8 mouse cellular contexts compared by ENCODE assay signal in the genomic region with DNA sequence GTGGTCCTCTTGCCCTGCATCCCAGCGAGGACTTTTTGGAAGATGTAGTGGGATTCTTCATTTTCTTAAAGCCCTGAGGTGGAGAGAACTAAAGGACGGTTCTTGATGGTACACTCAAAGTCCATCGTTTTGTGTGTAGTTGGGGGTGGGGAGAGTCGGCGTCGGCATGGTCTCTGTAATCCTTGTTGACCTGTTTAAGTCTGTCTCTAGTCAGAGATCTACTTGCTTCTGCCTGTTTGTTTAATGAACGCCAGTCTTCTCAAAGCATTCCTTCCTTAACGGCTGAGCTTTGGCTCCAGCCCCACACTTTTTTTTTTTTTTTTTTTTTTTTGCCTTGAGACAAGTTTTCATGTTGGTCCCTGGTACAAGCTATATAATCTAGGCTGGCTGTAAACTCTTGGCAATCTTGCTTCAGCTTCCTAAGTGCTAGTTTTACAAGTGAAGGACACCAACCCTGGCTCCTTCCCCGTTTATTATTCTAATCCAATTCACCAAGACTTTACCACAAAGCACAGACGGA. TPM values are rescaled to one million over a fixed set of nuclear protein-coding genes. Genes with fewer than 3 reads are reported as not detected.
DNase-seq lines count a peak whose midpoint lies in the region; ATAC-seq lines count a peak whose summit lies in the region.

No protein-coding gene starts in this region.

- H3K4me2 ChIP-seq in lung, embryonic 16.5 days (ENCODE audit: low read depth, low read length), result peak overlapping the region; percentile 68
- peak overlapping the region; percentile 61 for H3K4me2 ChIP-seq in limb, embryonic 15.5 days
- peak overlapping the region; percentile 83 for H3K4me2 ChIP-seq in stomach, embryonic 14.5 days (replicated peaks; ENCODE audit: low read depth, low read length)

- no peaks in the 10 kb centered on the region for H3K27me3 ChIP-seq in lung, embryonic 16.5 days (ENCODE audit: control insufficient read depth, insufficient read depth, low read depth, low read length)
- no peaks in the 10 kb centered on the region for H3K27me3 ChIP-seq in limb, embryonic 15.5 days
- H3K27me3 ChIP-seq in stomach, embryonic 14.5 days (ENCODE audit: control insufficient read depth, insufficient read depth, low read length), result no peaks in the 10 kb centered on the region

- WGBS in lung, embryonic 16.5 days, result 6% methylated on average over 10 of the region's 10 CpGs
- WGBS in limb, embryonic 15.5 days, result 4% methylated on average over 10 of the region's 10 CpGs
- WGBS in stomach, embryonic 14.5 days, result 7% methylated on average over 10 of the region's 10 CpGs

- H3K9ac ChIP-seq in lung, embryonic 16.5 days (ENCODE audit: low read length), result peak overlapping the region; percentile 94
- H3K9ac ChIP-seq in limb, embryonic 15.5 days, result peak overlapping the region; percentile 67
- peak overlapping the region; percentile 82; the same call in 1 of the 2 replicates for H3K9ac ChIP-seq in stomach, embryonic 14.5 days (replicated peaks; ENCODE audit: low read depth, low read length)

- DNase-seq in lung, postnatal 36 days, result no peak
- peak; percentile 36 for DNase-seq in fat pad, adult 2 months (ENCODE audit: extremely low read depth, low read depth, low spot score)
- DNase-seq in frontal cortex, adult 2 months (ENCODE audit: extremely low spot score in 1 of 2, low spot score in 1 of 2), result no peak
- no peak for DNase-seq in adrenal gland, postnatal 10 days
- no peak for DNase-seq in urinary bladder, adult 18-20 months (ENCODE audit: low spot score in 2 of 2)

- H3K27ac ChIP-seq in lung, embryonic 16.5 days (ENCODE audit: low read length), result peak overlapping the region; percentile 96
- peak overlapping the region; percentile 91 for H3K27ac ChIP-seq in limb, embryonic 15.5 days
- H3K27ac ChIP-seq in stomach, embryonic 14.5 days (ENCODE audit: low read length), result peak overlapping the region; percentile 87

- ATAC-seq in lung, embryonic 16.5 days (ENCODE audit: low read depth), result peak; percentile 13; the same call in 1 of the 2 replicates
- no peak for ATAC-seq in limb, embryonic 15.5 days (ENCODE audit: insufficient number of reproducible peaks, low FRiP score, low TSS enrichment, low read depth)
- ATAC-seq in stomach, embryonic 14.5 days (ENCODE audit: insufficient number of reproducible peaks, insufficient read depth, low FRiP score, low read depth), result no peak; the same call in 1 of the 2 replicates

- H3K4me3 ChIP-seq in lung, embryonic 16.5 days (ENCODE audit: low read length), result peak overlapping the region; percentile 88
- peak overlapping the region; percentile 87 for H3K4me3 ChIP-seq in limb, embryonic 15.5 days
- H3K4me3 ChIP-seq in stomach, embryonic 14.5 days (ENCODE audit: low read depth, low read length), result peak overlapping the region; percentile 79

- peaks cover 7% of the 10 kb centered on the region for H3K4me1 ChIP-seq in lung, embryonic 16.5 days (replicated peaks; ENCODE audit: control insufficient read depth, insufficient read depth, low read length)
- H3K4me1 ChIP-seq in limb, embryonic 15.5 days, result peaks cover 13% of the 10 kb centered on the region
- 0 out of 2 replicates have a peak, but pooled peaks cover 8% of the 10 kb centered on the region for H3K4me1 ChIP-seq in stomach, embryonic 14.5 days (ENCODE audit: control insufficient read depth, insufficient read depth, low read length)

- H3K9me3 ChIP-seq in lung, embryonic 16.5 days (ENCODE audit: control insufficient read depth, low read length), result no peaks in the 10 kb centered on the region
- H3K9me3 ChIP-seq in limb, embryonic 15.5 days, result no peaks in the 10 kb centered on the region
- H3K9me3 ChIP-seq in stomach, embryonic 14.5 days (ENCODE audit: control insufficient read depth, low read depth, low read length), result no peaks in the 10 kb centered on the region

- H3K36me3 ChIP-seq in lung, embryonic 16.5 days (ENCODE audit: control insufficient read depth, insufficient read depth, low read length), result peaks cover 20% of the 10 kb centered on the region
- H3K36me3 ChIP-seq in limb, embryonic 15.5 days, result peaks cover 45% of the 10 kb centered on the region
- peaks cover 40% of the 10 kb centered on the region for H3K36me3 ChIP-seq in stomach, embryonic 14.5 days (ENCODE audit: control insufficient read depth, insufficient read depth, low read length)

RNA-seq across cellular contexts. Expression of a gene that starts 0.6 kb away (rescaled TPM):
- 67.0 TPM in 2 replicates for polyA plus RNA-seq in lung, embryonic 16.5 days (2015; fragmentation: Nextera tagmentation; extraction: Ambion mirVana)
- polyA plus RNA-seq in limb, embryonic 15.5 days (2015; fragmentation: Nextera tagmentation; extraction: Ambion mirVana), result 61.4 and 68.3 TPM in 2 replicates
- polyA plus RNA-seq in stomach, embryonic 14.5 days (2014; fragmentation: Nextera tagmentation; extraction: Ambion mirVana), result 68.3 and 74.8 TPM in 2 replicates
- 17.4 and 18.4 TPM in 2 replicates for polyA plus RNA-seq in frontal cortex, adult 2 months (2012; rRNA removed)
- total RNA-seq in adrenal gland, postnatal 10 days (2021), result 10 to 100 TPM; 35.3 to 43.3 TPM

RNA-seq across cellular contexts. Expression of a gene that starts 23.5 kb away (rescaled TPM):
- 73.0 and 73.9 TPM in 2 replicates for polyA plus RNA-seq in lung, embryonic 16.5 days (2015; fragmentation: Nextera tagmentation; extraction: Ambion mirVana)
- 66.2 and 70.1 TPM in 2 replicates for polyA plus RNA-seq in limb, embryonic 15.5 days (2015; fragmentation: Nextera tagmentation; extraction: Ambion mirVana)
- polyA plus RNA-seq in stomach, embryonic 14.5 days (2014; fragmentation: Nextera tagmentation; extraction: Ambion mirVana), result 45.3 and 45.5 TPM in 2 replicates
- 9.5 and 11.1 TPM in 2 replicates for polyA plus RNA-seq in frontal cortex, adult 2 months (2012; rRNA removed)
- 10 to 100 TPM; 19.1 to 24.8 TPM for total RNA-seq in adrenal gland, postnatal 10 days (2021)

RNA-seq across cellular contexts. Expression of a gene that starts 26.7 kb away (rescaled TPM):
- 2.1 and 2.5 TPM in 2 replicates for polyA plus RNA-seq in lung, embryonic 16.5 days (2015; fragmentation: Nextera tagmentation; extraction: Ambion mirVana)
- polyA plus RNA-seq in limb, embryonic 15.5 days (2015; fragmentation: Nextera tagmentation; extraction: Ambion mirVana), result 1.8 and 2.7 TPM in 2 replicates
- polyA plus RNA-seq in stomach, embryonic 14.5 days (2014; fragmentation: Nextera tagmentation; extraction: Ambion mirVana), result 2.2 and 2.6 TPM in 2 replicates
- polyA plus RNA-seq in frontal cortex, adult 2 months (2012; rRNA removed), result 2.8 and 3.9 TPM in 2 replicates
- total RNA-seq in adrenal gland, postnatal 10 days (2021), result 1 to 10 TPM; 1.2 to 3.7 TPM

RNA-seq across cellular contexts. Expression of a gene that starts 55.7 kb away (rescaled TPM):
- 48.5 and 50.3 TPM in 2 replicates for polyA plus RNA-seq in lung, embryonic 16.5 days (2015; fragmentation: Nextera tagmentation; extraction: Ambion mirVana)
- 48.9 and 49.1 TPM in 2 replicates for polyA plus RNA-seq in limb, embryonic 15.5 days (2015; fragmentation: Nextera tagmentation; extraction: Ambion mirVana)
- polyA plus RNA-seq in stomach, embryonic 14.5 days (2014; fragmentation: Nextera tagmentation; extraction: Ambion mirVana), result 34.8 and 36.2 TPM in 2 replicates
- polyA plus RNA-seq in frontal cortex, adult 2 months (2012; rRNA removed), result 16.7 and 17.9 TPM in 2 replicates
- 10 to 100 TPM; 21.8 to 24.7 TPM for total RNA-seq in adrenal gland, postnatal 10 days (2021)
